Mouse (Mus musculus): Measurements from ENCODE around the gene Tgfbr3. TPM values are rescaled to one million over a fixed set of nuclear protein-coding genes. Genes with fewer than 3 reads are reported as not detected.
"Not testable (repeated sequence)": the region's sequence is repeated elsewhere in the genome, so short reads cannot be mapped to it uniquely, and the experiment has no call there.

The Tgfbr3 gene
- polyA plus RNA-seq, 1 experiment: 40.0 TPM

DNA sequence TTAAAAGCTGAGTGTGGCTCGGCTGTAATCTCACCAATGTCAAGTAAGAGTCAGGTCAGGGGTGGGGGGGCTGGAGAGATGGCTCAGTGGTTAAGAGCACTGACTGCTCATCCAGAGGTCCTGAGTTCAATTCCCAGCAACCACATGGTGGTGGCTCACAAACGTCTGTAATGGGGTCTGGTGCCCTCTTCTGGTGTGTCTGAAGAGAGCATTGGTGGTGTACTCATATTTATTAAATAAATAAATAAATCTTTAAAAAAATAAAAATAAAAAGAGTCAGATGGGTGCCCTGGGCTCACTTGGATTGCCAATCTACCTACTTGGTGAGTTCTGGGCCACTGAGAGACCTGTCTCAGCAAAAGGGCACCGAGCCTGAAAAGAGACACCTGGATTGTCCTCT, 25.6 kb downstream of the Tgfbr3 start:
- H3K27ac ChIP-seq (ENCODE audit: insufficient read depth, low read length): no peak overlapping the region
- H3K4me1 ChIP-seq (ENCODE audit: control insufficient read depth, insufficient read depth, low read length): peaks cover 5% of the 10 kb centered on the region
- TF ChIP-seq CTCF (IDR thresholded peaks at IDR 0.05; ENCODE audit: borderline replicate concordance, insufficient read depth, low read length) (no peak), POLR2A (IDR thresholded peaks at IDR 0.05; ENCODE audit: low read depth, low read length) (no peak)
- no peak overlapping the region for H3K4me3 ChIP-seq (ENCODE audit: insufficient read depth, low read length)

DNA sequence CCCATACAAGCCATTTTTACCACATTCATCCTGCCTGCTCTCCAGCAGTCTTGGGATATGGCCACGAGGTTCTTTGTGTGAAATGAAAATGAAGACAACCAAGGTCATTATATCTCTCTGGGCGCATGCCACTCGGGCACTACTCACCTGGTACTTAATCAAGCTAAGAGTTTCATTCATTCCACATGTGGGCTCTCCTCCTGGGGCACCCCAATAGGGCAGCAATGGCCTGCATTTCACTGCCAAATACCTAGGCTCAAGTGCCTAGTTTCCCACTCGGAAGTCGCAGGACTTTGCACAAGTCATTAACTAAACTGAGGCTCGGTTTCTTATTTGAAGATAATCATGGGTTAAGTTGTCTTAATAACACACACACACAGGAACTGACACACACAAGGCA, 27.5 kb downstream of the Tgfbr3 start:
- H3K4me3 ChIP-seq (ENCODE audit: insufficient read depth, low read length): no peak overlapping the region
- no peak for TF ChIP-seq CTCF (IDR thresholded peaks at IDR 0.05; ENCODE audit: borderline replicate concordance, insufficient read depth, low read length)
- TF ChIP-seq POLR2A (IDR thresholded peaks at IDR 0.05; ENCODE audit: low read depth, low read length): no peak
- no peaks in the 10 kb centered on the region for H3K4me1 ChIP-seq (ENCODE audit: control insufficient read depth, insufficient read depth, low read length)
- no peak overlapping the region for H3K27ac ChIP-seq (ENCODE audit: insufficient read depth, low read length)

DNA sequence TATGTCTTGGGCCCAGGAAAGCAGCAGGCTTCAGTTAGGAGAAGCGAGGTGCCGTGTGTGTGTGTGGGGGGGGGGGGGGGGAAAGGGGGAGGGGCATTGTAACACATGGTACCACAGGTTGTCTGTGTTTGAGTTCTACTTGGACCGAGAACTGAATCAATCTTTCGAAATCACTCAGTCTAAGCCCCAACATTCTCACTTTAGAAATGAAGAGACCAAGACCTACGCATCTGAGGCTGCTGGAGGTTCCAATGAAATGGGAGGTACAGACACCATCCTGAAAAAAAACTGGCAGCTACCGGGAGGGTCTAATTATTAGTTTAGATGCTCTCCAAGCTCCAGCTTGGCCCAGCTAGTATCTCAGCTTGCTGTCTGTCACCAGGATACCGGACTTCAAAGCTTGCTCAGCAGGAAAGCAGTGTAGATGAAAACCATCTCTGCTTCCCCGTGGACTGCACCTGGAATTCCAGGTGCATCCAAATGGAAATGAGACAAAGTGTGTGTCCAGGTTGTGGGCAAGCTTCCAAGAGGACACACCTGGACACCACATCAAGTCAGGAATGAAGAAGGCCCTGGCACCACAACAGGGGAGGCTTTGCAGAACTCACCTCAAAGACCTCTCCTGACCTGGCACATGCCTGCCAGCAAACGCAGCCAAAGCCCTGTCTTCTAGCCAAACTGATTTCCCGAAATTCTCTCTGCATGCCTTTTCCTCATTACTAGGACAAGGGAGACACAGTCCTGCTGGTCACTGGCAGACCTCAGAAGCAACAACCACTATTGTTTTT, 28.5 kb downstream of the Tgfbr3 start:
- no peak for TF ChIP-seq POLR2A (IDR thresholded peaks at IDR 0.05; ENCODE audit: low read depth, low read length)
- no peak for TF ChIP-seq CTCF (IDR thresholded peaks at IDR 0.05; ENCODE audit: borderline replicate concordance, insufficient read depth, low read length)
- Histone ChIP-seq H3K27ac (ENCODE audit: insufficient read depth, low read length) (no peak overlapping the region), H3K4me3 (ENCODE audit: insufficient read depth, low read length) (no peak overlapping the region), H3K4me1 (ENCODE audit: control insufficient read depth, insufficient read depth, low read length) (no peaks in the 10 kb centered on the region)

DNA sequence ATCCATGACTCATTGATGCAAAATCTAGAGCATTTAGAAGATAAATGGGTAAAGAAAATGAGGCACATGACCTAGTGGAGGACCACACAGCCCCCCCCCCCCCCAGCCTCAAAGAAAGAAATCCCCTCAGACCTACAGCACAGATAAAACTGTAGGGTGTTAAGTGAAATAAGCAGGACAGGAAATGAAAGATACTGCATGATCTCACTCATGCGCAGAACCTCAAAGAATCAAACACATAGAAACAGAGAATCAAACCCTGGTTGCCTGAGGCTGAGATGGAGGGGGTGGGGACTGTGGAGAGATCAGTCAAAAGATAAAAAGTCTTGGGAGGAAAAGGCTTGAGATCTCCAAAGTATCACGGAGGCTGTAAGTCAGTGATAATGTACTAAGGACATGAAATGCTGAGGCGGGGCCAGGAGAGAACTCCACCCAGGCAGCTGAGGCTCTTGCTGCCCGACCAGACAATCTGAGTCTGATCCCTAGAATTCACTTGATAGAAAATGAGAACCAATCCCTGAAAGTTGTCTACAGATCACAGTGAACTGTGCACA, 29.9 kb downstream of the Tgfbr3 start:
- Histone ChIP-seq H3K4me1 (ENCODE audit: control insufficient read depth, insufficient read depth, low read length) (no peaks in the 10 kb centered on the region), H3K27ac (ENCODE audit: insufficient read depth, low read length) (no peak overlapping the region), H3K4me3 (ENCODE audit: insufficient read depth, low read length) (no peak overlapping the region)
- no peak for TF ChIP-seq POLR2A (IDR thresholded peaks at IDR 0.05; ENCODE audit: low read depth, low read length)
- TF ChIP-seq CTCF (IDR thresholded peaks at IDR 0.05; ENCODE audit: borderline replicate concordance, insufficient read depth, low read length): no peak

DNA sequence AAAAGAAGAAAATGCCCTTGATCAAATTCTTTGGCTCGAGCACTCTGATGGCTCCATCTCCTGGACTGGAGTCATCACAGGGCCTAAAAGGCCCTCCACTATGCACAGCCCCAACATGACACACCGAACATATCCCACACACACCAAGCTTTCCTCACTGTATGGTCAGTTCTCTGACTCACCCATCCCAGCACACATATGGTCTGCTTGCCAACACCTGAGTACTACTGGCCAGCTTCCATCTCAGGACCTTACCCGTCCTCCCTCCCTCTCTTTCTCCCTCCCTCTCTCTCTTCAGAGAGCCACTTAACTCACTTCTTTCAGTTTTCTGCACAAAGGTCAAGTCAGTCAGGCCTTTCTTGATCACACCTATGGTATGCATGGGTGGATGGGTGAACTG, 36.0 kb downstream of the Tgfbr3 start:
- no peak overlapping the region for H3K4me3 ChIP-seq (ENCODE audit: insufficient read depth, low read length)
- H3K27ac ChIP-seq (ENCODE audit: insufficient read depth, low read length): no peak overlapping the region
- H3K4me1 ChIP-seq (ENCODE audit: control insufficient read depth, insufficient read depth, low read length): no peaks in the 10 kb centered on the region
- no peak for TF ChIP-seq CTCF (IDR thresholded peaks at IDR 0.05; ENCODE audit: borderline replicate concordance, insufficient read depth, low read length)
- TF ChIP-seq POLR2A (IDR thresholded peaks at IDR 0.05; ENCODE audit: low read depth, low read length): no peak

DNA sequence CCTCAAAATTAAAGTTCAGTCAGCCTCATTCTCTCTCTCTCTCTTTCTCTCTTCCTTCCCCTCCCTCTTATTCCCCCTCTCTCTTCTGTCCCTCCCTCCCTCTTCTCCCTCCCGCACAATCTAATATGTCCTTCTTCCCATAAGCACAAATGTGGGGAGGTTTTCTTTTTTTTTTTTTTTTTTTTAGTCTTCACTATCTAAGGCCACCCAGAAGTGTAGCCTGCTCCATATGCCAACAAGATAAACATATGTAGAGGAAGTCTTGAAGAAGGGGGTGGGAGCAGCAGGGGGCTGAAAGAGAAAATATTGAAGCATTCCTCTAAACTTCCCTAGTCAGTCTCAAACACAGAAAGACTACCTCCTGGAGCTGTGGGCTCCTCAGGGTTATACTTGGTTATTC, 37.0 kb downstream of the Tgfbr3 start:
- Histone ChIP-seq H3K27ac (ENCODE audit: insufficient read depth, low read length) (no peak overlapping the region), H3K4me1 (ENCODE audit: control insufficient read depth, insufficient read depth, low read length) (no peaks in the 10 kb centered on the region)
- no peak for TF ChIP-seq POLR2A (IDR thresholded peaks at IDR 0.05; ENCODE audit: low read depth, low read length)
- TF ChIP-seq CTCF (IDR thresholded peaks at IDR 0.05; ENCODE audit: borderline replicate concordance, insufficient read depth, low read length): no peak

DNA sequence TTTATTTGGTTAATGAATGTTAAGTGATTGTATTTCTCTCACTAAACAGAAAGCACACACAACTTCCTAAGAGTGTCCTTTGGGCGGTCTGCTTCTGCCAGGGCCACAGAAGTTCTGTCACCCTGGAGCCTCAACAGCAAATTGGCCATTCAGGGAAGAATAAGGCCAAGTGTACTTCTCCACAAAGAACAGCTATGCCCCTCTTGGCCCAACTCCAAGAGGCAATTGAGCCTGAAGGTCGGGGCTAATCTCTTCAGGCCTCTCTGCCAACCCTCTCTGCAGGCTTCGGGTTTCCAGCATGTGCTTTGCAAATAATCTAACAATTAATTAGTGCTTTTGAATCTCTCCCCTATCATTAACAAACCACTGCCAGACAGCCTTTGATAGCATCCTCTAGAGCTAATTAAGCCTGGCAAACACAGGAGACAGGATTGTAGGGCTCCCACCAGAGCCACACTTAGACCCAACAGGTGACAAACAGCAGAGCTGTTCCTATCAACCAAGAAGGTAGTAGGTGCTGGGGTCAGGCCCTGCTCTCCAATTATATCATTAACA, 37.6 kb downstream of the Tgfbr3 start:
- Histone ChIP-seq H3K4me1 (ENCODE audit: control insufficient read depth, insufficient read depth, low read length) (no peaks in the 10 kb centered on the region), H3K27ac (ENCODE audit: insufficient read depth, low read length) (no peak overlapping the region), H3K4me3 (ENCODE audit: insufficient read depth, low read length) (no peak overlapping the region)
- TF ChIP-seq POLR2A (IDR thresholded peaks at IDR 0.05; ENCODE audit: low read depth, low read length): no peak
- no peak for TF ChIP-seq CTCF (IDR thresholded peaks at IDR 0.05; ENCODE audit: borderline replicate concordance, insufficient read depth, low read length)

More for the DNA sequence above, 37.0 kb downstream of the Tgfbr3 start:
- H3K4me3 ChIP-seq (ENCODE audit: insufficient read depth, low read length): no peak overlapping the region

DNA sequence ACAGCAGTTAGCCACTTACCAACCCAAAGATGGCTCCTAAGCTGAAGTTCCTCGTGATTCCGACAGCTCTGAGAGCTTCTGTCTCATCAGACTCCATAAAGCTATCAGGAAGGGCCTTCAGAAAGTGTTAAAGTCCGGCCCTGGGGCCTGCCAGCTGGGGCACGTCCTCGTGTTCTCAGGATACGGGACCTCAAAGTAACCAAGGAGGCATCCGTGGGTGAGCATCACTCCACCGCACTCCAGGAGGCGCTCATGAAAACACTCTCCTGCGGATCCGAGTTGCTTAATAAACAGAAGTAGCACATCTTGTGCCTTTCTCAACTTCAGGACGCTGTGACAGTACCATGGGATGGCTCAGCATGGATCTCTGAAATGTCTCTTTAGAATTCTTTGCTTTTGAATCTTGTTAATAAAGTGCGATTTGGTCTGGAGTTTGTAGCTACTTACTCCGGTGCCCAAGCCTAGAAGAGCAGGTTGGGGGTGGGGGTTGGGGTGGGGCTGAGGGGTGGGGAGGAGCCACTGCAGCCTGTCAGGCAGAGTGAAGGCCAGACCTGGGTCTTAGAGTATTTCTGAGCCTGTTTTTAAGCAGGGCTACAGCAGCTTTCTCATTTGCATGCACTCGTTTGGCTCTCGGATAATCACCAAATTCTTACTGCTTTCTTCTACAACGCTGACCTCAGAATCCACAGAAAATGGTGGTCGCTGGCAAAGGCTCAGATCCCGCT, 38.7 kb downstream of the Tgfbr3 start:
- no peak overlapping the region for H3K27ac ChIP-seq (ENCODE audit: insufficient read depth, low read length)
- no peak for TF ChIP-seq CTCF (IDR thresholded peaks at IDR 0.05; ENCODE audit: borderline replicate concordance, insufficient read depth, low read length)
- no peak for TF ChIP-seq POLR2A (IDR thresholded peaks at IDR 0.05; ENCODE audit: low read depth, low read length)
- no peaks in the 10 kb centered on the region for H3K4me1 ChIP-seq (ENCODE audit: control insufficient read depth, insufficient read depth, low read length)
- no peak overlapping the region for H3K4me3 ChIP-seq (ENCODE audit: insufficient read depth, low read length)

DNA sequence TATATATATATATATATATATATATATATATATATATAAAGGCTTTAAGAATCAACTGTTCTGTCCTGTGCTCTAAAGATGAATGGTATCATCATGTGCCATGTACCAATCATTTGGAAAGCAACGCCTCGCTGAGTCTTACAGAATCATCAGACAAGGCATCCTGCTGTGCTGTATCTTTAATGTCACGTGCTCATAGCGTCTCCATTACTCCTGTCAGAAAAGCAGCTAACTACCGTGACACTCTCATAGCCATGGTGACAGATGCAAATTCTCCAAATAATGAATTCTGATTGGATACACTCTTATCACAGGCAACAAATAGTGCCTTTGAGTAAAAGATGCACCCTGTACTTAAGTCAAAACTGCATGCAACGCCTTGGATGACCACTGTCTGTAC, 40.7 kb downstream of the Tgfbr3 start:
- H3K4me3 ChIP-seq (ENCODE audit: insufficient read depth, low read length): no peak overlapping the region
- H3K27ac ChIP-seq (ENCODE audit: insufficient read depth, low read length): no peak overlapping the region
- TF ChIP-seq POLR2A (IDR thresholded peaks at IDR 0.05; ENCODE audit: low read depth, low read length) (no peak), CTCF (IDR thresholded peaks at IDR 0.05; ENCODE audit: borderline replicate concordance, insufficient read depth, low read length) (no peak)
- no peaks in the 10 kb centered on the region for H3K4me1 ChIP-seq (ENCODE audit: control insufficient read depth, insufficient read depth, low read length)

DNA sequence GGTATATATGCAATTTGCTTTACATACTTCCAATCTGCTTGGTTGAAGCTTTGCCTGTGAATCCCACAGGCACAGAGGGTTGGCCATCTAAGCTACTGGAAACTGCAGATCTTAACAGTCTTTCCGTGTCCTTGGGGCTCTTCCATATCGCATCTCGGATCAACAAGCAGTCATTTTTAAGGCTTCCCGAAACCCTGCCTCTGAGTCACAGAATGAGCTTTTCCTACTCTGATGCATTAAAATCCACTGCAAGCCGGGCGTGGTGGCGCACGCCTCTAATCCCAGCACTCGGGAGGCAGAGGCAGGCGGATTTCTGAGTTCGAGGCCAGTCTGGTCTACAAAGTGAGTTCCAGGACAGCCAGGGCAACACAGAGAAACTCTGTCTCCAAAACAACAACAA, 41.1 kb downstream of the Tgfbr3 start:
- H3K27ac ChIP-seq (ENCODE audit: insufficient read depth, low read length); H3K4me1 ChIP-seq (ENCODE audit: control insufficient read depth, insufficient read depth, low read length); H3K4me3 ChIP-seq (ENCODE audit: insufficient read depth, low read length): not testable (repeated sequence)

Measured in embryonic fibroblast, embryonic 13.5 days (primary cell).